Mouse (Mus musculus): ENCODE data around the gene Babam2. TPM values are rescaled to one million over a fixed set of nuclear protein-coding genes. Genes with fewer than 3 reads are reported as not detected.

Babam2 gene
- total RNA-seq, 2 experiments from 2014 or later, result 24.9 to 30.9 TPM

DNA sequence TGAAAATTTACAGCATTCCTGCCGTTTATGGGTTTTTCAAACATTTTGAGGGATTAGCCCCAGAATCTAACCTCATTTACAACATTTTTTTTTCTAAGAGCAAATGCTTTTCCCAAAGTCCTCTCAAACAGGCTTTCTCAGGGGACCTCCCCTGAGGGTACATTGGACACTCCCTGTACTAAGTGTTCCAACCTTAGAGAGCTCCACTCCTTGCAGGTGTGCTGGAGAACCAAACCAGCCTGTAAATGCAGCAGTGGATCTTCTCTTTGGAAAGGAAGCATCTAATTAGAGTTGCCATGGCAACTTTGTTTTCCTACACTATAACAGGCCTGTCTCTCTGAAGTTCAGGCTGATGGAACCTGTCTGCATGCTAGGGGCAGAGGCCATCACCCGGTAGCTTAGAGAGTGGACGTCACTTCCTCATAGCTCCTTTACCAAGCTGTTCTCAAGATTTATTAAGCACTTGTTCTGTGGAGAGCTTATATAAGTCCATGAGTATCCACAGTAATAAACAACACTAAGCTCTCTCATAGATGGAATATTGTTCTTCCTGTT, 277.2 kb downstream of the Babam2 start:
- intact Hi-C loops (cut with DNase I), result no loop called here
- no peak for DNase-seq

DNA sequence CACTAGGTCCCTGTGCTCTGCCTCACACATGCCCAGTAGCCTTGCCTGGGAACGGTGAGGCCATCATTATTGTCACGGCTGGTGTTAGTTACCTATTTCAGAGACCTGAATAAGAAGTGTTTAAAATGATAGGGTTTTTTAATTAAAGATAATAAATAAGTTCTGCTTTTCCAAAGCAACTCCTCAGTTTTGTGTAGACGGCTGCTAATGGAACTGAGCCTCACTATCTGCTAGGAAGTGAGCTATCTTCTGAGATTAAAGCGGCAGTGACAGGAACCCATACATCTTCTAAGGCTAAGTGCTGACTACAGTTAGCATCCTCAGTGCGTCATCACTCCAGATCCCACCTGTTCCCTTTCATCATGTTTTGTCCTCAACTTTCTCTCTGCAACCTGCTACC, 284.6 kb downstream of the Babam2 start:
- intact Hi-C loops (cut with DNase I), result no loop called here
- no peak for DNase-seq

DNA sequence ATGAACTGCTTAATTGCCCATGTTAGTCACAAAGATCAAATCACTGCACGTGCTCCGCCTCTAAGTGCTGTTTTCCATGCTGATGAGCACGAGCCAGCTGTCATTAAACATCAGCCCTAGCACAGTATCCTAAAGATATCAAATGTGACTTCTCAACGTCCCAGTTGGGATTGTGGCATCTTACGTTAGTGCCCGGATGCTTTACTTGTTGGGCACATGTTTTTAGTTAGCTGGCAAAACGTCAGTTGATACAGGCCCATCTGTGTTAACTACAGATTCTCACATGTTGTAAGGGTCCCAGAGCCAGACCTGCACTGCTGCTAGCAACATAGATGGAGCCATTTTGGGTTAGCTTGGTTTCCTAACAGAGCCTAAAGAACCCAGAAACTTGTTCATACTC, 285.7 kb downstream of the Babam2 start:
- intact Hi-C loops (cut with DNase I), result no loop called here
- DNase-seq, result no peak

DNA sequence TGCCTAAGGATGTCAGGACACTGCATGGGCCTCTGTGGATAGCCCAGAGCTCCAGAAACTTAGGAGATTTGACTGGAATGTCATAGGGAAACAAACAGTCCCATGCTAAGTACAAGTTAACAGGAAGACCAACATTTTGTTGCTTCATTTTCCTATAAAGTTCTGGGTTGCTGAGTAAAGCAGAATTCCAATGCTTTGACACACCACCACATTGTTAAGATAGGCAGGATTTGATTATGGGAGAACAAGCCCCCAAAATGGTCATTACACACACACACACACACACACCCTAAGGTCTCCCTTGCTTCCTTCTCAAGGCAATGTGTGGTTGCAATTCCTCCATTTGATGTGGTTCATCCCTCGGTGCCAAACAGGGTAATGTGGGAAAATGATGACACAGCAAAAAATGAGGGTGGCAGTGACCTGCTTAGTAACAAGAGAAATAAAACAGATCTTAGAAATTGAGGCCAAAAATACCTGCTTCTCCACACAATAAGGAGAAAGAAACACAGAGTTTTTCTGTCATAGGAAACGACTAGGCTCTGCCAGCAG, 286.4 kb downstream of the Babam2 start:
- intact Hi-C loops (cut with DNase I), result no loop called here
- DNase-seq, result no peak

DNA sequence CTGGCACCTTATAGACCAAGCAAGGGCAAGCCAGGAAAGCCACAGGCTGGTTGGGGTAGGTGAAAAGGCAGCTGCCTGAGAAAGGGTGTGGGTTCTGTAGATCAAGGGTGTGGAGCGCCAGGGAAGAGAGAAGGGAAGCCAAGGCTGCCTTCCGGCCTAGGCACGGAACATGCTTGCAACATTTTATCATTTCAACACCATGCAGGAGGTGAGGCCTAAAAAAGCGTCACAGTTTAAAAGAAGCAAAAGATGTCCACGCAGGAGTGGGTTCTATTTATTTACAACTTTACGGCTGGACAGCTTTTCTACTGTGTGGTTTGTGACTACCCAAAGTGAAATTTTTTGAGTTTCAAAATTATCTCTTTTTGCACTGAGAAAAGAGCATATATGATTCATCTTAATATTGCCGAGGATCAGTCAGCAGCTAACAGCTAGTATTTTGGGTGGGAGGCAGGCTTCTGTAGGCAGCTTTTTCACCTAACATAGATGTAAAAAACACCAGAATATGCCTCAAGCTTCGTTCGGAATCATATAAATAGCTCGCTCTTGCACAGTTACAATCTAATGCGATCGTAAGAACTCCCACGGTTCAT, 287.0 kb downstream of the Babam2 start:
- DNase-seq, result no peak
- intact Hi-C loops (cut with DNase I), result no loop called here

DNA sequence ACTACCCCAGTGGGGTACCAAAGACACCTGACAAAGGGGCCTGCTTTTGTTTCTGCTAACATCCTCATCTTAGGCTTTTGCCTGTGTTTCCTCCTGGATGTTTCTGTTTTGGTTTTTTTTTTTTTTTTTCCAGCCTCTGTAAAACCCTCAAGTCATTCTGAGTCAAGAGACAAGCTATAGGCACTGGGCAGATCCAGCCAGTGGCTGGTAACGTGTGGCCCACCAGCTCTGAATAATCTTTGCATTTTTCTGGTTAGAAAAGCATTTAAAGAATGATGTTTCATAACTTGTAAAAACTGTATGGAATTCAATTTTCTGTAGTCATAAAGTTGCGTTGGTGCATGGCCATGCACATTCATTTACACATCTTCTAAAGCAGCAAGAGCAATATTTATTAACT, 287.5 kb downstream of the Babam2 start:
- no peak for DNase-seq
- intact Hi-C loops (cut with DNase I), result no loop called here

DNA sequence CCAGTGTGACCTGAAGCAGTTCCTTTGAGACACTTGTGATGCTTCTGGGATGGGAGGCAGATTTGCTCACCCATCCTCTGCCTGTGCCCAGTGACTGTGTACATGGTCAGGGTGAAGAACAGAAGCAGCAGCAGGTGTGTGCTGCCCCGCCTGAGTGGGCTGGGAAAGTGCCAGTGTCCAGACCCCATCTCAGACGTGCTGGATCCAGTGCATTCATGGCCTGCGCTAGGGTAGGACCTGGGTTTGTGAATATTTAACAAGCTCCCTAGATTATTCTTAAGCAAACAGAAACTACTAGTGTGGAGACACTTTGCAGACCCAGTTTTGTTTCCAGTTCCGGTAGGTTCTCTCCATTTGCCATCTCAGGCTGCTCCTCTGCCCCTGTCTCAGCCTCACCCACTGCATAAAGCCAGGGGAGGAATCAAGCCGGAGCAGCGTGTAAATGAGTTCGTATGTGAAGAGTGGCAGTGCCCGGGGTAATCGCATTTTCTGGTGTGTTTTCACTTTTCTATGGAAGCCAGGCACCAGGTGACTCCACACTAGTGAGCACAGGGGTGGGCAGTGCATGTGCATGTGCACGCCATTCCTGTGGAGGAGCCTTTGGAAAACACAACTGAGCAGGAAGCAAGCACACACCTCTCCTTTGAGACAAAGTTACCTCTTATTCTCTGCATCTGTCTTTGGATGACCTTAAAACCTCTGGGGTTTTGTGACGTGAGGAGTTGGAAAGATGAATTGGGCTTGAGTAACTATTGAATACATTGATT, 290.2 kb downstream of the Babam2 start:
- DNase-seq, result no peak
- intact Hi-C loops (cut with DNase I), result no loop called here

DNA sequence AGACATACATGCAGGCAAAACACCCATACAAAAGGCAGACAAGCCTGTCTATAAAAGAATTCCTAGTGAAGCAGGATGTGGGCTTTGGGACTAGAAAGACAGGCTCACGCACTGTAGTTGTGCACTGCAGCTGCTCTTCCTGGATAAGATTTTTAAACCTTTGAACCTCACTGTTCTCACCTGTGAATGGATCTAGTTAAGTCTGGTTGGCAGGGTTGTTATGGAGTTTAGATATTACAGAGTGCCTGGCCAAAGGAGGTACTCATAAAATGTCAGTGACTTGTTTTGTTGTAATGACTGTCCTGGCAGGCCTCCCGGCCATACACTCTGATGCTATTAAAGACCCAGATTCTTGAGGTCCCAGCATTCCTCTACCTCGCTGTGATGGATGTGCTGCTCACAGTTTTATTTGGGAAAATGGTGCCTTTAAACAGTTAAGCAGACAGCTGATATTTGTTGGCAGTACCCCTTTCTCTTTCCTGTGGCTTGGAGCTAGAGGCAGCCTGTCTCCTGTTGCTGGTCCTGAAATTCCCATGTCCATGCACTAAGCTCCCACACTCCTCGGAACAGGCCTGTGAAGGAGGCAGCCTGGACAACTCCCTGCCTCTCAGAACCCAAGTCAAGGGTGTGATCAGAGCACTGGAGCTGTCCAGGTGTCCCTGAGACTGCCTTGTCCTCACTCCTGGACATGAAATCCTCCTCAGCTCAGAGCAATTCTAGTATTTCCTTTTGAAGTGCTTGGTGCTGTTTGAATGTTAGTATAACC, 299.9 kb downstream of the Babam2 start:
- DNase-seq, result no peak
- intact Hi-C loops (cut with DNase I), result no loop called here

DNA sequence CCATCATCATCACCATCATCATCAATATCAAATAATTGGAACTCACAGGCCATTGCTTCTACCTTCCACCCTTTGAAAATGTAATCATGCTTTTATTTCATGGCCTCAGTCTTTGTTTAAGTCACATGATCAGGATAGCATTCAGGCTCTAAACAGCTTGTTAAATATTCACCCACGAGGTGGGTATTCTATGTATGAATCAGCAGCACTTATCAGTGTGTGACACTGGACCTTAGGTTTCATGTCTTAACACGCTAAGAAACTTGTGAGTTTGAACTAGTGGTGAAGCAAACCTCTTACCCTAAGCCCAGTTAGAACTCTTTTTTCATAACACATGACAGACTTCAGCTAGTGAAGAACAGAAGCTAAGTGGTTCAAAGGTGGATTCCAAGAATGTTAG, 301.3 kb downstream of the Babam2 start:
- DNase-seq, result no peak
- intact Hi-C loops (cut with DNase I), result no loop called here

DNA sequence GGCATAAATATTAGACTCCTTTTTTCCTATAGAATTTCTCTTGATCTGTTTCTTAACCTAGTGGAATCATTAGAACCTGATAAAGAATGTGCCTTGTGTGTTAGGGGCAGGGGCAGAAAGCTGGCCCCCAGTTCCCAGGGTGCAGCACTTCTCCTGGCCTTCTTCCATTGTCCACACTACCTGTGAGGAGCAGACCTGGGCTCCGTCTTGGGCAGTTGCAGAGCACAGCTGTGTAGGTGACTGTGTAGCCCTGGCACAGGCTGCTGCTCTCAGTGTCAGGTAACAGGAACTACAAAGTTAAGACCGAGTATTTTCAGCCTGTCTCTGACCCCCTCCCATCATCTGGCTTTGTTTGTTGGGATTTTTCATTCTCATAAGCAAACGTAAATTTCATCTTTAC, 302.6 kb downstream of the Babam2 start:
- intact Hi-C loops (cut with DNase I), result no loop called here

DNA sequence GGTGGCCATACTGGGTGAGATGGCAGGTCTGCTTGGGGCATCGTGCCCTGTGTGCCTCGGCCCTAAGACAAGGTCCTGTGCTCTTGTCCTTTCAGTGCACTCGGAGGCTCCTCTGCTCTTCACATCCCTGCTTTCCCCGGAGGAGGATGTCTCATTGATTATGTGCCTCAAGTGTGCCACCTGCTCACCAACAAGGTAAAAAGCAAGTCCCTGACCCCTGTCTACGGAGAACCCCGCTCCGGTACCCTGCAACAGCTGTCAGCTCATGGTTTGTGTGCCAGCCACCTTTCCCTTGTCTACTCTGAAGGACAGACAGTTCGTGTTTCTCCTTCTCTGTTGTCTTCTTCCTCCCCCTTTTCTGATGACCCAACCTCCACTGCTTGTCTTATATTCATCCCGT, 303.8 kb downstream of the Babam2 start:
- intact Hi-C loops (cut with DNase I), result no loop called here
- DNase-seq, result no peak

More for the DNA sequence above, 302.6 kb downstream of the Babam2 start:
- DNase-seq, result no peak

DNA sequence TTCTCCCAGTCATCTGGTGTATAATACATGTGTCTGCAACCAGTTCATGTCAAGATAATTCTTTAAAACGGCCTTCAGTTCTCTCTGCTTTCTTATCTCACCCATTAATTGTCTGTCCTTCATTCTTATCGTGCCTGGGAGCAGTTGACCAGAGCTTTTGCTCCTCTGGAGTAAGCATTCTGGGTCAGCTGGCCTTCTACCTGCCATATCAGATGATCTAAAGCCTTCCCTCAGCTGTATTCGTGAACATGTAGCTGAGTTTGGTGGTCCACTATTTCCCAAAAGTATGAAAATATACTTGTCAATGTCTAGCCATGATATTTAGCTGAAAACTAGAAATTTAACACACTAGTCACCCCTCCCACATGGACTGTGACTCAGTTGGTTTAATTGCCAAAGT, 304.3 kb downstream of the Babam2 start:
- no peak for DNase-seq
- intact Hi-C loops (cut with DNase I), result no loop called here

DNA sequence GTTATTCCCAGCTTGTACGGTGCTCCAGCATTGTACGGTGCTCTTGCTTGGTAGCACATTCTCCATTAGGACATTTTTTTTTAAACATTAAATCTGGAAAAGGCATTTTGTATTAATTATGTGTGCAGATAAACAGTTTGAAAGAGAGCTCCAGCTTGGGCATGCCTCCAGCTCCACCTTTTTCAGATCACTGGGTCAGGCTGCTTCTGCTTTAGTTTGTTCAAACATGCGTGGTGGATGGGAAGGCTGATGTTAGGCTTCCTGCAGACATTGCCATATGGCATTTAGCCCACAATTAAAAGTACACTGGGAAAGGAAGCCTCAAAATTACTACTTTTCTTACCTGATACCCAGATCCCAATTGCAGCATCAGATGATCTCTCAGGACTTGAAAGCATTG, 310.9 kb downstream of the Babam2 start:
- intact Hi-C loops (cut with DNase I), result no loop called here
- DNase-seq, result no peak

DNA sequence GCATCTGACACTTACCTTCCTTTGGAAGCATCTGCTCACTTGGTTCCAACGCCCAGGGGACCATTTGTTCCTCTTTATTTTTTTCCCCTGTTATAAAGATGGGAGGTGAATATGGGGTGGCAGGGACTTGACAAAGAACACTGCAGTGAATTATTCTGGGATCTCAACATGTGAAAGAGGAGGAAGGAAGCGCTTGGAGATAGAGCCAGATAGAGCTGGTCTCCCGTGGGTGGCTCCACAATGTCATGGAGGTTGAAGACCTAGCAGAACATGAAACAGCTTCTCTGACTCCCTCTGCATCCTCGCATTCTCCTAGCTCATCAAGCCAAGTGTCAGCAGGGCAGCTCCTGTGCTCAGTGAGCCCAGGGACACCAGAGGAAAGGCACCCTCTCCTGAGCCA, 312.6 kb downstream of the Babam2 start:
- no peak for DNase-seq
- intact Hi-C loops (cut with DNase I), result no loop called here

DNA sequence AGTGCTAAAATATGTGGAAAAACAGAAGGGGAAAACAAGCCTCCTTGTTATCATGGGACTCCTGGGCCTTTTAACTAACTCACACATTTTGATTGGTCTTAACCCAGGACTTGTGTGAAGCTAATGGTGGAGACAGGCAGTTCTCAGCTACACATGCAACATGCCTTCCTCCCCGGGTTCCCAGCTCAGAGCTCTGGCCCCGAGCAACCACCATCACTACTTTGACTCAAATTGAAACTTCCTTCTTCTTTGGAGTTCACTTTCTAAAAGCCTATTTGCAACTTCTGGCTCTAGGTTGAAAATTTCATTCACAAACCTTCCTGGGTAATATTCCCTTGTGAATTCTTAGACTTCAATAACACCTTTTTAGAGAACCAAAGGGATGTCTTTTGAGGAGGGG, 315.6 kb downstream of the Babam2 start:
- intact Hi-C loops (cut with DNase I), result no loop called here
- no peak for DNase-seq

DNA sequence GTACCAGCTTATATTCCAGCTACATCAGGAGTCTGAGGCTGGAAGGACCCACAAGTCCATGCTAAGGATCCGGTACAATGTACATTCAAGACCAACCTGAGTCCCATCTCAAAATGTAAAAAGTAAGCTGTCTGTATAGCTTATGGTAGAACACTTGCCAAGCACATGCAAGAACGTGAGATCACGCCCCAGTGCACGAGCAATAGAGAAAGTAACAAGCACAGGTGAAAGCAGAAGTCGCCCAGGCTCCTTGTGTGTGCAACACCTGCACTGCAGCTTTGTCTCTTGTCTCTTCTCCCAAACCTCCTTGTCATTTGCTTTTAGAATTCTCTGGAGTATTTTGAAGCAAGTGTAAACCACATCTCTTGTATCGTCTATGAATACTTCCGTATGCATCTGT, 317.3 kb downstream of the Babam2 start:
- no peak for DNase-seq
- intact Hi-C loops (cut with DNase I), result no loop called here

DNA sequence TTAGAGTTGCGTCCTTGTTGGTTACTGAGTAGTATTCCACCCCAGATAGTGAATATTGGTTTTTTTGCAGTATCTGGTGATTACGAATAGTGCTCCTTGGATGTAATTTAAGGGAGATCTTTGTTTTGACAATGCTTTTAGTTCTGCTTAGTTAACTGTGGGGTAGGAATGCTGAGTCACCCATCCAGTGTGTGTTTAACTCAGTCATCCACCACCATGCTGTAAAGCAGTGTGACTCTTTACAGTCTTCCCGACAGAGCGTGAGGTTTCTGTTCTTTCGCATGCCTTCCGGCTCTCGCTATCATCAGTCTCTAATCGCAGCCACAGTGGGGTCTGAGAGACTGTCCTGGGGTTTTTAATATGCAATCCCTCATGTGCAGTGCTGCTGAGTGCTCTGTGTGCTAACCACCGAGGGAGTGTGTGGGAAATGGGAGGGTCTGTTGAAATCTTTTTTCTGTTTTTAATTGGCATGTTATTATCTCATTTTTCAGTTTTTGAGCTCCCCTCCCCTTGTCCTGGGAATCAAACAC, 318.5 kb downstream of the Babam2 start:
- intact Hi-C loops (cut with DNase I), result no loop called here
- DNase-seq, result no peak

DNA sequence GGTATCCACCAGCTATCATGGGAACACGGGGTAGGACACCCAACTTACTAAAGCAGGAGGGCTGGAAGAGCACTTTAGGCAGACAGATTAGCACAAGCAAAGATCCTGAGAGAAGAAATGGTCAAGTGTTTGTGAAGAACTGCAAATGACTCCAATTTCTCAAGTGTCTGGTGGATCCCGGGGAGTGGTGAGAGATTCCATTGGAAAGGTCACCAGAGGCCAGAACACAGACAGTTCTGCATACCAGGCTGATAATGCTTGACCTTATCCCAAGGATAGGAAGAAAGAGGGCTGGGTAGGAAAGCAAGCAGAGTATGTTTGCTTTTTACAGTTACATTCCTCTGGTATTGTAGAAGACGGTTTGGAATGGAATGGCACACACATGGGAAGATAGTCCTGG, 320.2 kb downstream of the Babam2 start:
- intact Hi-C loops (cut with DNase I), result no loop called here
- DNase-seq, result no peak

DNA sequence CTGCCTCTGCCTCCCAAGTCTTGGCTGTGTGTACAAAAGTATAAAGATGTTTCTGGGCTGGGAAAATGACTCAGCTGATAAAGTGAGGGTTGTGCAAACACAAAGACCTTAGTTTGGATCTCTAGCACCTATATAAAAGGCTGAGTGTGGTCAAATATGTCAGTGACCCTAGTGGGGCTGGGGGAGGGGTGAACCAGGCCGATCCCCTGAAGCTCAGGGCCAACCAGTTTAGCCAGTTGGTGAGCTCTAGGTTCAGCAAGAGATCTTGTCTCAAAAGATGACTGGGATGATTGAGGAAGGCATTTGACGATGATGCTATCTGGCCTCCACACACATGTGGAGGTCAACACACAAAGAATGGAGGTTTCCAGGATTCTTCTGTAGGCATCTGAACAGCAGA, 320.8 kb downstream of the Babam2 start:
- intact Hi-C loops (cut with DNase I), result no loop called here
- DNase-seq, result no peak

DNA sequence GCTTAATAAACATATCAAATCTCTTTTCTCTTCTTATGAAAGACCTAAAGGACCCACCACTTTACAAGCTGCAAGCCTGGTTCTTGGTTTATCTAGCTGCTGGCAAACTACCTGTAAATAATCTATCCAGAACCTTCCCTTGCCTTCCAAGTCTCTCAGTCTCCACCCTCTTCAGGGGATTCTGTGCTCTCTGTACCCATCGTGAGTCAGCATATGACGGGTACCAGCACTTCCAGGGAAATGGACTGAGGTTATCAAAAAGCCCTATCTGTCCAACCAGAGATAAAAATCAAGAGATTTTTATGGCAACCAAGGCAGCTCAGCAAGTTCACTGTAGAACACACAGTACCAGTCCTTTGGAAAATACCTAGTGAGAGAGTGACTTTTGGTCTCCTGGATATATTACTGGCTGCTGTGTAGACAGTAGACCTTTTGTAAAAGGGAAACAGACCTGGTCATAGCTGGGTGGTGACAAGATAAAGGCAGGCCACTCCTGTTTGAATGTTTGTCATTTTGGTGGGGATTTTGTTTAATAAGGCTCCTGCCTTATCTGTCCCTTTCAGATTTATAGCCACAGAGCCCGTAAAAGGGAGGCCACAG, 332.4 kb downstream of the Babam2 start:
- intact Hi-C loops (cut with DNase I), result no loop called here
- no peak for DNase-seq

DNA sequence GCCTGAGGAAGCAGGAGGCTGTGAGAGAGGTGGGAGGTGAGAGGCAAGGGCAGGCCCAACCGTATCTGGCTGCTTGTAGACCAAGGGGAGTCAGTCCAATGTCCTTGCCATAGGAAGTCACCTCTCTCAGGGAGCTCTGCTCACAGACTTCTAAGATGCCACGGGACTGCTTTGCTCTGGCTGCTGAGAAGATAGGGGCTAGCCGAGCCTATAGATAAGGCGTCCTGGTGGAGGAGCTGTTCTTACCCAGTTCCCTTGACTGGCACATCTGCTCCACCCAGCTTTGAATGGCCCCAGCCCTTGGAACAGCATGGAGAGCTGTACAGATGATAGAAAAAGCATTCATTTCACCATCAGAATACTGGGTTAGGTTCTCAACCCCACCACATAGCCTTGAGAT, 335.7 kb downstream of the Babam2 start:
- intact Hi-C loops (cut with DNase I), result no loop called here
- no peak for DNase-seq

Data from gastrocnemius, postnatal 36 days (tissue).